Mouse (Mus musculus): ENCODE data around the gene Focad. TPM values are rescaled to one million over a fixed set of nuclear protein-coding genes. Genes with fewer than 3 reads are reported as not detected.

Gene Focad
- total RNA-seq, 2 experiments from 2014 or later = 9.1 to 14.0 TPM

GRCm38 (mm10) chr4:88117331-88117730 lies 22.9 kb downstream of the Focad start:
- Histone ChIP-seq H3K27ac (no peak overlapping the region), H3K4me3 (no peak overlapping the region)
- no peak for DNase-seq
- intact Hi-C loops (cut with DNase I) = no loop called here
- TF ChIP-seq CTCF (IDR thresholded peaks at IDR 0.05) = no peak

- no peak for DNase-seq
- H3K27ac ChIP-seq = no peak overlapping the region
- no peak for TF ChIP-seq CTCF (IDR thresholded peaks at IDR 0.05)
- intact Hi-C loops (cut with DNase I) = no loop called here
- no peak overlapping the region for H3K4me3 ChIP-seq
Measured at GRCm38 (mm10) chr4:88117942-88118341, 23.5 kb downstream of the Focad start.

GRCm38 (mm10) chr4:88118750-88119395 lies 24.4 kb downstream of the Focad start:
- TF ChIP-seq CTCF (IDR thresholded peaks at IDR 0.05) = no peak
- DNase-seq = no peak
- Histone ChIP-seq H3K27ac (no peak overlapping the region), H3K4me3 (no peak overlapping the region)
- intact Hi-C loops (cut with DNase I) = no loop called here

- Histone ChIP-seq H3K27ac (no peak overlapping the region), H3K4me3 (no peak overlapping the region)
- no peak for TF ChIP-seq CTCF (IDR thresholded peaks at IDR 0.05)
- no peak for DNase-seq
- intact Hi-C loops (cut with DNase I) = no loop called here
Measured at GRCm38 (mm10) chr4:88120091-88120490, 25.7 kb downstream of the Focad start.

- no peak for DNase-seq
Measured at GRCm38 (mm10) chr4:88122472-88122871, 28.0 kb downstream of the Focad start.

GRCm38 (mm10) chr4:88135936-88136335 lies 41.5 kb downstream of the Focad start:
- intact Hi-C loops (cut with DNase I) = no loop called here
- H3K27ac ChIP-seq = no peak overlapping the region
- DNase-seq = no peak
- H3K4me3 ChIP-seq = no peak overlapping the region
- TF ChIP-seq CTCF (IDR thresholded peaks at IDR 0.05) = no peak

More at GRCm38 (mm10) chr4:88122472-88122871, 28.0 kb downstream of the Focad start:
- intact Hi-C loops (cut with DNase I) = no loop called here
- Histone ChIP-seq H3K27ac (no peak overlapping the region), H3K4me3 (no peak overlapping the region)
- TF ChIP-seq CTCF (IDR thresholded peaks at IDR 0.05) = no peak

GRCm38 (mm10) chr4:88136528-88136927 lies 42.1 kb downstream of the Focad start:
- intact Hi-C loops (cut with DNase I) = no loop called here
- no peak for DNase-seq
- no peak for TF ChIP-seq CTCF (IDR thresholded peaks at IDR 0.05)
- no peak overlapping the region for H3K27ac ChIP-seq
- H3K4me3 ChIP-seq = no peak overlapping the region

GRCm38 (mm10) chr4:88138366-88138917 lies 44.0 kb downstream of the Focad start:
- intact Hi-C loops (cut with DNase I) = no loop called here
- H3K27ac ChIP-seq = no peak overlapping the region
- no peak overlapping the region for H3K4me3 ChIP-seq
- no peak for DNase-seq
- TF ChIP-seq CTCF (IDR thresholded peaks at IDR 0.05) = no peak

GRCm38 (mm10) chr4:88149462-88149861 lies 55.0 kb downstream of the Focad start:
- no peak for DNase-seq
- intact Hi-C loops (cut with DNase I) = no loop called here
- no peak for TF ChIP-seq CTCF (IDR thresholded peaks at IDR 0.05)
- Histone ChIP-seq H3K4me3 (no peak overlapping the region), H3K27ac (no peak overlapping the region)

- Histone ChIP-seq H3K4me3 (no peak overlapping the region), H3K27ac (no peak overlapping the region)
- intact Hi-C loops (cut with DNase I) = no loop called here
- no peak for TF ChIP-seq CTCF (IDR thresholded peaks at IDR 0.05)
- DNase-seq = no peak
Measured at GRCm38 (mm10) chr4:88155490-88156160, 61.2 kb downstream of the Focad start.

- intact Hi-C loops (cut with DNase I) = no loop called here
Measured at GRCm38 (mm10) chr4:88156961-88157360, 62.5 kb downstream of the Focad start.

GRCm38 (mm10) chr4:88157644-88158043 lies 63.2 kb downstream of the Focad start:
- Histone ChIP-seq H3K27ac (no peak overlapping the region), H3K4me3 (no peak overlapping the region)
- no peak for TF ChIP-seq CTCF (IDR thresholded peaks at IDR 0.05)
- DNase-seq = no peak
- intact Hi-C loops (cut with DNase I) = no loop called here

More at GRCm38 (mm10) chr4:88156961-88157360, 62.5 kb downstream of the Focad start:
- no peak for TF ChIP-seq CTCF (IDR thresholded peaks at IDR 0.05)
- no peak for DNase-seq
- Histone ChIP-seq H3K4me3 (no peak overlapping the region), H3K27ac (no peak overlapping the region)

- no peak for DNase-seq
- intact Hi-C loops (cut with DNase I) = no loop called here
- TF ChIP-seq CTCF (IDR thresholded peaks at IDR 0.05) = no peak
- Histone ChIP-seq H3K4me3 (no peak overlapping the region), H3K27ac (no peak overlapping the region)
Measured at GRCm38 (mm10) chr4:88159256-88159655, 64.8 kb downstream of the Focad start.

Data from gastrocnemius, adult 2 months (tissue).